9 mouse cellular contexts compared by ENCODE assay signal in the genomic region with DNA sequence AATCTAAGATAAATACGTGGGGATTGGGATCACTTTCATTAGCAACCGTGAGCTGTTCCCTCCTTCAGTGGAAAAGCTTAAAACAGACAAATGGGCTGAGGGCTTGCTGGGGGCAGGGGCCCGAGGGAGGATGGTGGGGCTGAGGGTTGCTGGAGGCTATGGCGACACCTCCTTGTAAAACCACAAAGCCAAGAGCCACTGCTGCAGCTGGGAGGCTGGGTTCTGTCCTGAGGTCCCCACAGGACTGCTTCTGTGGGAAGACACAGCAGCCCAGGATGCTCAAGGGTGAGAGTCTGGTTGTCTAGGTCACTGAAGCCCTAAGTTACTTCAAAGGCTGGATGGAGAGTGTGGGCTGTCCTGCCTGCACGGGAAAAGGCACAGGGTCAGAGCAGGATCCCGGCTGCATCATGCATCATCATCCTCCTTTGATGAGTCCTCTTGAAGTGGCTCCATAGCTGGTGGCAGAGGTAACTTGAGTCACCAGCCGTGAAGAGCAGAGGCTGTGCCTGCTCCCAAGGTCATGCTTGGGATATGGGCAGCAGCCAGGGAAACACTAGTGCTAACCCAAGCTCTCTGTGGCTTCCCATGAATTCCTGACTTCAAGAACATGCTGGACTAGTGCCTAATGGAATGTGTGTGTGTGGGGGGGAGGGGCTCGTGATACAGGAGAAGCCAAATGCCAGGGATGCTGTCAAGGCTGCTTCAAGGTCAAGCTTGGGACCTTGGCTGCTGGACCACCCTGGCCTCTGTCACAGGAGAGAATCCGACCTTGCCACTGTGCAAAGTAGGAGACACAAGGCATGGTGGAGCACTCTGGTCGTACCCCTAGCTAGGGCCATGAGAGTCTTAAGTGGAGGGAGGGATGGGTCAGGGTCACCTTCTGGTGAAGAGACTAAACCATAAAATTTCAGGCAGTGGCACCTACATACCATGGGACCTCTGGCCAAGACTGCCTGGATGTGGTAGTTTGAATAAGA. TPM values are rescaled to one million over a fixed set of nuclear protein-coding genes. Genes with fewer than 3 reads are reported as not detected.
DNase-seq lines count a peak whose midpoint lies in the region; ATAC-seq and TF ChIP-seq lines count a peak whose summit lies in the region.
"Had no signal": no experiment of that assay in that cellular context is flagged by ENCODE, and none has a peak within 500 bp of the region (broad histone marks: within the 10 kb centered on the region; RNA-seq: fewer than 3 reads in every experiment).

No protein-coding gene starts in this region.

- ATAC-seq in heart, embryonic 16.5 days (replicated peaks; ENCODE audit: extremely low read depth, insufficient read depth, low FRiP score): peak; percentile 72
- peak; percentile 39; the same call in 1 of the 2 replicates for ATAC-seq in limb, embryonic 13.5 days (ENCODE audit: low FRiP score, low read depth)

- no peaks in the 10 kb centered on the region for H3K36me3 ChIP-seq in heart, embryonic 16.5 days (ENCODE audit: control insufficient read depth, insufficient read depth)
- H3K36me3 ChIP-seq in limb, embryonic 13.5 days: no peaks in the 10 kb centered on the region

- TF ChIP-seq CTCF in cerebellum, adult 2 months (IDR thresholded peaks at IDR 0.05; ENCODE audit: borderline replicate concordance, insufficient read depth, low read depth, low read length): no peak

- peak overlapping the region; percentile 42; the same call in 1 of the 2 replicates for H3K27ac ChIP-seq in heart, embryonic 16.5 days (ENCODE audit: low read length)
- H3K27ac ChIP-seq in limb, embryonic 13.5 days: peak overlapping the region; percentile 44; the same call in 1 of the 2 replicates
- no peak overlapping the region for H3K27ac ChIP-seq in cerebellum, adult 2 months (ENCODE audit: insufficient read depth, low read length)

- peak; percentile 43 for DNase-seq in ovary, adult 18-20 months (ENCODE audit: low spot score)
- DNase-seq in ovary, postnatal 14 days (ENCODE audit: low spot score): no peak
- no peak for DNase-seq in left cerebral cortex, postnatal 36 days (ENCODE audit: low spot score in 2 of 2)
- DNase-seq in left cerebral cortex, postnatal 4 days: no peak
- DNase-seq in layer of hippocampus, postnatal 14 days (ENCODE audit: low spot score in 2 of 2): no peak
- DNase-seq in cerebellum, adult 2 months: no peak

- no peaks in the 10 kb centered on the region for H3K27me3 ChIP-seq in heart, embryonic 16.5 days (ENCODE audit: control insufficient read depth, insufficient read depth, low read length)
- H3K27me3 ChIP-seq in limb, embryonic 13.5 days: no peaks in the 10 kb centered on the region
- H3K27me3 ChIP-seq in cerebellum, adult 2 months (ENCODE audit: control insufficient read depth, insufficient read depth, low read length): no peaks in the 10 kb centered on the region; the same call in 1 of the 2 replicates

- intact Hi-C loops in left cerebral cortex, postnatal 36 days (cut with DNase I): no loop called here
- intact Hi-C loops in left cerebral cortex, postnatal 4 days (cut with DNase I): no loop called here

- TF ChIP-seq POLR2A in cerebellum, adult 2 months (IDR thresholded peaks at IDR 0.05; ENCODE audit: borderline replicate concordance, insufficient read depth, low read length): no peak

- peaks cover 16% of the 10 kb centered on the region for H3K4me1 ChIP-seq in heart, embryonic 16.5 days (ENCODE audit: control insufficient read depth, insufficient read depth, low read length)
- H3K4me1 ChIP-seq in limb, embryonic 13.5 days: peaks cover 29% of the 10 kb centered on the region
- H3K4me1 ChIP-seq in cerebellum, adult 2 months (ENCODE audit: control insufficient read depth, insufficient read depth, low read length): no peaks in the 10 kb centered on the region

- H3K9me3 ChIP-seq in heart, embryonic 16.5 days (replicated peaks; ENCODE audit: control insufficient read depth, low read length): no peaks in the 10 kb centered on the region
- peaks cover 4% of the 10 kb centered on the region; the same call in 1 of the 2 replicates for H3K9me3 ChIP-seq in limb, embryonic 13.5 days

- no peak overlapping the region for H3K4me3 ChIP-seq in heart, embryonic 16.5 days (ENCODE audit: low read length)
- H3K4me3 ChIP-seq in limb, embryonic 13.5 days: peak overlapping the region; percentile 14; the same call in 1 of the 2 replicates
- H3K4me3 ChIP-seq in cerebellum, adult 2 months (replicated peaks; ENCODE audit: insufficient read depth, low read depth, low read length): no peak overlapping the region

- H3K9ac ChIP-seq in heart, embryonic 16.5 days (ENCODE audit: low read length): no peak overlapping the region
- H3K9ac ChIP-seq in limb, embryonic 13.5 days: 0 out of 2 replicates have a peak overlapping the region, but pooled peaks have one; percentile 31

- 24% methylated on average over 10 of the region's 10 CpGs for WGBS in heart, embryonic 16.5 days
- WGBS in limb, embryonic 13.5 days: 13% methylated on average over 10 of the region's 10 CpGs
- 45% methylated on average over 10 of the region's 10 CpGs for WGBS in cerebellum, adult 2 months

- peak overlapping the region; percentile 20 for H3K4me2 ChIP-seq in heart, embryonic 16.5 days (ENCODE audit: low read depth, low read length)
- peak overlapping the region; percentile 51 for H3K4me2 ChIP-seq in limb, embryonic 13.5 days (replicated peaks)

RNA-seq across cellular contexts. Expression of gene Edar, which starts 22.7 kb away (rescaled TPM):
- 0.16 and 0.21 TPM in 2 replicates for polyA plus RNA-seq in heart, embryonic 16.5 days (2015; fragmentation: Nextera tagmentation; extraction: Ambion mirVana)
- polyA plus RNA-seq in limb, embryonic 13.5 days (2015; fragmentation: Nextera tagmentation; extraction: Ambion mirVana): 1.4 and 1.7 TPM in 2 replicates
- total RNA-seq in left cerebral cortex, postnatal 36 days (2021): under 1 TPM; 0.49 to 0.50 TPM
- total RNA-seq in left cerebral cortex, postnatal 4 days (2021): under 1 TPM; 0.24 to 0.28 TPM
- total RNA-seq in layer of hippocampus, postnatal 14 days (2021): under 1 TPM; 0.23 to 0.26 TPM
- polyA plus RNA-seq in cerebellum, adult 2 months (2012; rRNA removed): 0.08 and 0.13 TPM in 2 replicates
- polyA plus RNA-seq: liver, embryonic 16.5 days had no signal
